Mouse (Mus musculus): ENCODE measurements around the gene Ppp1r14c. TPM values are rescaled to one million over a fixed set of nuclear protein-coding genes. Genes with fewer than 3 reads are reported as not detected.

Ppp1r14c gene
- total and polyA plus RNA-seq, 3 experiments = not detected

GRCm38 (mm10) chr10:3424016-3424415 lies 58.2 kb downstream of the Ppp1r14c start:
- in situ Hi-C loops (cut with MboI; ENCODE audit: low pct_ligation_motif_present, low pct_unique_long_range_greater_than_20kb, low sequenced_read_pairs) (no loop called here), dilution Hi-C loops (cut with MboI; ENCODE audit: extremely low pct_ligation_motif_present, extremely low pct_unique_long_range_greater_than_20kb, low sequenced_read_pairs) (no loop called here)
- Histone ChIP-seq H3K36me3 (replicated peaks in 1 of 2; ENCODE audit: control insufficient read depth in 1 of 2, insufficient read depth in 1 of 2, low read length in 1 of 2) (no peaks in the 10 kb centered on the region), H3K9me3 (replicated peaks; ENCODE audit: low read length) (no peaks in the 10 kb centered on the region), H3K4me2 (ENCODE audit: insufficient read depth, low read depth, poor library complexity, severe bottlenecking) (no peak overlapping the region), H3K9ac (ENCODE audit: insufficient read depth, low read depth) (no peak overlapping the region), H3K27me3 (replicated peaks) (no peaks in the 10 kb centered on the region), H3K4me1 (ENCODE audit: control insufficient read depth in 1 of 2, insufficient read depth in 2 of 2) (peaks cover 0 to 4% of the 10 kb centered on the region in 2 experiments; a peak in 2 of 4 replicates), H3K27ac (ENCODE audit: insufficient read depth, low read depth) (no peak overlapping the region), H3K4me3 (replicated peaks in 1 of 3; ENCODE audit: low read depth in 2 of 3, low read length in 2 of 3, poor library complexity in 1 of 3) (no peak overlapping the region), H3K79me2 (replicated peaks; ENCODE audit: control insufficient read depth, extremely low read depth, insufficient read depth, poor library complexity, severe bottlenecking) (no peaks in the 10 kb centered on the region)
- DNase-seq (ENCODE audit: extremely low read depth) = no peak
- TF ChIP-seq MYC (IDR thresholded peaks at IDR 0.05; ENCODE audit: low read depth, low read length) = no peak
- TF ChIP-seq POLR2AphosphoS2 (IDR thresholded peaks at IDR 0.05; ENCODE audit: low read depth, low read length) = no peak
- no peak for TF ChIP-seq UBTF (IDR thresholded peaks at IDR 0.05; ENCODE audit: low read depth, low read length)
- TF ChIP-seq TBP (conservative IDR thresholded peaks at IDR 0.05; ENCODE audit: low read depth, low read length) = no peak
- no peak for TF ChIP-seq RCOR1 (conservative IDR thresholded peaks at IDR 0.05; ENCODE audit: low read depth, low read length)
- no peak for TF ChIP-seq NRF1 (IDR thresholded peaks at IDR 0.05; ENCODE audit: low read depth, low read length)
- no peak for TF ChIP-seq ETS1 (conservative IDR thresholded peaks at IDR 0.05; ENCODE audit: low read depth, low read length)

GRCm38 (mm10) chr10:3427689-3428399 lies 62.0 kb downstream of the Ppp1r14c start:
- TF ChIP-seq PAX5 (IDR thresholded peaks at IDR 0.05; ENCODE audit: low read length) (no peak), EP300 (IDR thresholded peaks at IDR 0.05; ENCODE audit: low read length) (no peak), SMC3 (IDR thresholded peaks at IDR 0.05; ENCODE audit: low read depth, low read length) (no peak), MYC (IDR thresholded peaks at IDR 0.05; ENCODE audit: low read depth, low read length) (no peak), POLR2A (IDR thresholded peaks at IDR 0.05; ENCODE audit: low read depth, low read length) (no peak), MEF2A (IDR thresholded peaks at IDR 0.05; ENCODE audit: borderline replicate concordance, low read depth, low read length) (no peak), MAZ (IDR thresholded peaks at IDR 0.05; ENCODE audit: low read depth, low read length) (no peak), MAX (IDR thresholded peaks at IDR 0.05; ENCODE audit: low read length) (no peak), USF2 (conservative IDR thresholded peaks at IDR 0.05; ENCODE audit: low read depth, low read length) (no peak), ELF1 (IDR thresholded peaks at IDR 0.05; ENCODE audit: low read depth, low read length) (no peak), ZKSCAN1 (IDR thresholded peaks at IDR 0.05; ENCODE audit: borderline replicate concordance, low read depth, low read length) (no peak), CHD1 (IDR thresholded peaks at IDR 0.05; ENCODE audit: low read depth, low read length) (no peak), UBTF (IDR thresholded peaks at IDR 0.05; ENCODE audit: low read depth, low read length) (no peak), POLR2AphosphoS2 (IDR thresholded peaks at IDR 0.05; ENCODE audit: low read depth, low read length) (no peak), NELFE (IDR thresholded peaks at IDR 0.05; ENCODE audit: low read depth, low read length) (no peak), RCOR1 (conservative IDR thresholded peaks at IDR 0.05; ENCODE audit: low read depth, low read length) (no peak), ZC3H11A (IDR thresholded peaks at IDR 0.05; ENCODE audit: low read depth, low read length) (no peak), USF1 (IDR thresholded peaks at IDR 0.05; ENCODE audit: low read depth, low read length) (no peak)
- no peak for DNase-seq (ENCODE audit: extremely low read depth)
- in situ Hi-C loops (cut with MboI; ENCODE audit: low pct_ligation_motif_present, low pct_unique_long_range_greater_than_20kb, low sequenced_read_pairs) = no loop called here

More at GRCm38 (mm10) chr10:3427689-3428399, 62.0 kb downstream of the Ppp1r14c start:
- Histone ChIP-seq H3K4me2 (ENCODE audit: insufficient read depth, low read depth, poor library complexity, severe bottlenecking) (no peak overlapping the region), H3K9ac (ENCODE audit: insufficient read depth, low read depth) (no peak overlapping the region), H3K4me1 (ENCODE audit: control insufficient read depth in 1 of 2, insufficient read depth in 2 of 2) (peaks cover 0 to 4% of the 10 kb centered on the region in 2 experiments; a peak in 2 of 4 replicates), H3K27me3 (replicated peaks) (no peaks in the 10 kb centered on the region), H3K27ac (ENCODE audit: insufficient read depth, low read depth) (no peak overlapping the region), H3K9me3 (replicated peaks; ENCODE audit: low read length) (no peaks in the 10 kb centered on the region), H3K4me3 (replicated peaks in 1 of 3; ENCODE audit: low read depth in 2 of 3, low read length in 2 of 3, poor library complexity in 1 of 3) (no peak overlapping the region), H3K36me3 (replicated peaks in 1 of 2; ENCODE audit: control insufficient read depth in 1 of 2, insufficient read depth in 1 of 2, low read length in 1 of 2) (no peaks in the 10 kb centered on the region), H3K79me2 (replicated peaks; ENCODE audit: control insufficient read depth, extremely low read depth, insufficient read depth, poor library complexity, severe bottlenecking) (no peaks in the 10 kb centered on the region)
- dilution Hi-C loops (cut with MboI; ENCODE audit: extremely low pct_ligation_motif_present, extremely low pct_unique_long_range_greater_than_20kb, low sequenced_read_pairs) = no loop called here
